Mouse (Mus musculus) bone marrow macrophage, adult 2 months (primary cell): ENCODE results near the gene Sart3. TPM values are rescaled to one million over a fixed set of nuclear protein-coding genes. Genes with fewer than 3 reads are reported as not detected.

Source experiments
- H3K27ac ChIP-seq: 2 replicates; pipeline ENCODE4 v1.5.1; 2012; ENCODE audit warnings: low read depth, low read length; ENCODE audit not compliant: insufficient read depth
- H3K4me1 ChIP-seq: 2 replicates; pipeline ENCODE4 v1.6.1; 2012; ENCODE audit warnings: low read length; ENCODE audit not compliant: control insufficient read depth, insufficient read depth
- H3K4me3 ChIP-seq: 2 replicates; pipeline ENCODE4 v1.5.1; 2012; ENCODE audit warnings: mild to moderate bottlenecking, low read length, moderate library complexity; ENCODE audit not compliant: insufficient read depth
- CTCF ChIP-seq: IDR thresholded peaks from 2 replicates; pipeline ENCODE4 v1.5.1; 2012; ENCODE audit warnings: low read depth, mild to moderate bottlenecking, low read length, moderate library complexity
- POLR2A ChIP-seq: IDR thresholded peaks from 2 replicates; pipeline ENCODE4 v1.6.1; 2012; ENCODE audit warnings: mild to moderate bottlenecking, low read depth, low read length, borderline replicate concordance
- polyA plus RNA-seq: library from polyadenylated mRNA; stranded (reverse); fragments of >200 nt; gene quantifications from 2 replicates; pipeline ENCODE4 v1.2.4, GENCODE M21; 2012; ENCODE audit not compliant: missing spikeins, insufficient read depth, insufficient read length

Sart3 gene
- polyA plus RNA-seq, 1 experiment, result 29.8 TPM

- TF ChIP-seq POLR2A (no peak), CTCF (no peak)
- H3K4me1 ChIP-seq, result no peaks in the 10 kb centered on the region
- no peak overlapping the region for H3K27ac ChIP-seq
- no peak overlapping the region for H3K4me3 ChIP-seq
These were observed 53.1 kb downstream of the Sart3 start for GRCm38 (mm10) chr5:113719221-113719661.

GRCm38 (mm10) chr5:113716581-113717388 lies 55.5 kb downstream of the Sart3 start:
- no peak for TF ChIP-seq CTCF
- TF ChIP-seq POLR2A, result no peak
- no peak overlapping the region for H3K4me3 ChIP-seq
- H3K4me1 ChIP-seq, result no peaks in the 10 kb centered on the region
- H3K27ac ChIP-seq, result no peak overlapping the region

- TF ChIP-seq POLR2A (no peak), CTCF (no peak)
- no peak overlapping the region for H3K4me3 ChIP-seq
- H3K27ac ChIP-seq, result no peak overlapping the region
These were observed 59.4 kb downstream of the Sart3 start for GRCm38 (mm10) chr5:113712861-113713260.

GRCm38 (mm10) chr5:113703803-113704585 lies 68.3 kb downstream of the Sart3 start:
- H3K4me1 ChIP-seq, result no peaks in the 10 kb centered on the region
- H3K27ac ChIP-seq, result no peak overlapping the region
- TF ChIP-seq POLR2A (no peak), CTCF (no peak)
- H3K4me3 ChIP-seq, result no peak overlapping the region

More at GRCm38 (mm10) chr5:113712861-113713260, 59.4 kb downstream of the Sart3 start:
- H3K4me1 ChIP-seq, result no peaks in the 10 kb centered on the region

GRCm38 (mm10) chr5:113700388-113701023 lies 71.8 kb downstream of the Sart3 start:
- H3K27ac ChIP-seq, result no peak overlapping the region
- TF ChIP-seq POLR2A, result no peak
- TF ChIP-seq CTCF, result no peak
- H3K4me1 ChIP-seq, result no peaks in the 10 kb centered on the region
- H3K4me3 ChIP-seq, result no peak overlapping the region

GRCm38 (mm10) chr5:113694415-113694814 lies 77.9 kb downstream of the Sart3 start:
- H3K4me3 ChIP-seq, result no peak overlapping the region
- no peak overlapping the region for H3K27ac ChIP-seq
- no peaks in the 10 kb centered on the region for H3K4me1 ChIP-seq
- no peak for TF ChIP-seq POLR2A
- TF ChIP-seq CTCF, result no peak

- H3K4me1 ChIP-seq, result no peaks in the 10 kb centered on the region
- no peak overlapping the region for H3K27ac ChIP-seq
- no peak overlapping the region for H3K4me3 ChIP-seq
- TF ChIP-seq POLR2A (no peak), CTCF (no peak)
These were observed 78.3 kb downstream of the Sart3 start for GRCm38 (mm10) chr5:113694000-113694399.

GRCm38 (mm10) chr5:113693196-113693755 lies 79.0 kb downstream of the Sart3 start:
- TF ChIP-seq POLR2A (no peak), CTCF (no peak)
- no peak overlapping the region for H3K27ac ChIP-seq
- H3K4me1 ChIP-seq, result no peaks in the 10 kb centered on the region
- no peak overlapping the region for H3K4me3 ChIP-seq

Other genes with a start within 250 kb of the Sart3 start
- 45.7 and 58.6 TPM in 2 replicates for gene Cmklr1, start 122.1 kb downstream of the Sart3 start, polyA plus RNA-seq
- gene 1700069L16Rik, start 47.7 kb downstream of the Sart3 start, polyA plus RNA-seq, result not detected in 2 replicates
- gene Ficd, start 36.7 kb downstream of the Sart3 start, polyA plus RNA-seq, result 3.0 and 3.7 TPM in 2 replicates
- 106 and 109 TPM in 2 replicates for gene Iscu, start 238 bp upstream of the Sart3 start, polyA plus RNA-seq
- gene Tmem119, start 28.0 kb upstream of the Sart3 start, polyA plus RNA-seq, result 0.99 and 1.7 TPM in 2 replicates
- gene Selplg, start 60.1 kb upstream of the Sart3 start, polyA plus RNA-seq, result 318 and 365 TPM in 2 replicates
- 156 and 194 TPM in 2 replicates for gene Coro1c, start 136.2 kb upstream of the Sart3 start, polyA plus RNA-seq
- 15.3 and 18.5 TPM in 2 replicates for gene Ssh1, start 221.4 kb upstream of the Sart3 start, polyA plus RNA-seq
- not detected in 2 replicates for gene Dao, start 231.2 kb upstream of the Sart3 start, polyA plus RNA-seq